Mouse (Mus musculus): Measurements from ENCODE around the gene Abcb6.
A peak's percentile ranks its signal among the peaks of the same experiment; 100 is the strongest.

Gene Abcb6

DNA sequence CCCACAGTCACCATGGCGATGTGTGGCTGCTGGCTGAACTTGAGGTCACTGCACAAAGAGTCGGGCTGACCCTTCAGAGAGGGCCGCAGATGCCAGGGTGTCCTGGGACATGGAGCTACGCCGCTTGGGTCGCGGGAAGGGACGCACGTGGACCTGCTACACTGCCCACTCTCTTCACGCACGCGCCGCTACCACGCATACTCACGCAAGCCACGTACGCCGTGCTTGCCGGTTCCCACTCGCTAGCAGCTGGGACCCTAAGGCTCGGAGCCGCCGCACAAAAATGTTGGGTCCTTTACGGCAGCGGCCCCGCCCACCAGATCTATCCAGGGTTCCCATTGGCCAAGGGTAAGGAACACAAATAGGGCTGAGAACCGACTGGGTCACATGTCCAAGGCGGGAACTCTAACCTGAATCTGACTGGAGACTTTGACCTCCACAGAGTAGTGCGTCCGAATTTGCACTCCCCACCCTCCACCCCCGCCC lies at the start of gene Abcb6:
TSS of gene Abcb6 (minus strand) at position 288 of the 486 bp plus-strand sequence.
- peak; percentile 95 for DNase-seq

GRCm38 (mm10) chr1:75229158-75229557 lies 49.0 kb upstream of the Abcb6 start:
- no peak for DNase-seq

DNA sequence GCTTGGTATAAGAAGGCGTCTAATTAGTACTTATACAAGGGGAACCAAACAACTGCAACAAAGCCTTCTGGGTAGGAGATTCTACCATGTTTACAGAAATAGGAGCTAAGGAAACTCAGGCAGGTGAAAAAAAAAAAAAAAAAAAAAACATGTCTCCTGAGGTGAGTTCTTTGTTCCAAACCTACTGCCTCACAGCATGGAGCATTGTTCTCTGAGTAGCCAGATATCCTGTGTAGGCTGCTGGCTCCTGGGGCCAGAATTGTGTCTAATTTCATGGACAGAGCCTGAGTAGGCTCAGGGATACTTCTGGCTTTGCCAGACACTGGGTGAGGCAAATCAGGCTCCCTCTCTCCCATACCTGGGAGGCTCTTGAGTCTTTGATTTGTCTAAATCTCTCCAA lies 47.5 kb upstream of the Abcb6 start:
- no peak for DNase-seq

- DNase-seq, result no peak
Observed at GRCm38 (mm10) chr1:75226138-75226537, 45.9 kb upstream of the Abcb6 start.

- no peak for DNase-seq
Observed at GRCm38 (mm10) chr1:75225473-75225872, 45.3 kb upstream of the Abcb6 start.

DNA sequence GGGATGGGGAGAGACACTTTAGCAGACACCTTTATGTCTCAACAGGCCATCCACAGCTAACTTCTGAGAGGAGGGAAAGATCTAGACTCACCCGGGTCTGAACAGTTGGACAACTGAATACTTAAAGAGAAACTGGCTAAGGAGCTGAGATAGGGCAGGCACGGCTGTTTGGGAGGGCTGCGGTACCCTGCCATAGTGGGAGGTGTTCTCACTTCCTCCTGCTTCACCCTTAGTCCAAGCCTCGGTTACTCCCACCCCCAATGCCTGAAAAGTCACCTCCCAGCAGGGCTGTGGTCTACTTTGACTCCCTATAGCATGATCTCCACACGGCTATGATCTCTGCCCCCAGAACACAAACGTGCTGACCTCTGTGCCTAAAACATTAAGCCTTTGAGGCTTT lies 43.3 kb upstream of the Abcb6 start:
- DNase-seq, result no peak

DNA sequence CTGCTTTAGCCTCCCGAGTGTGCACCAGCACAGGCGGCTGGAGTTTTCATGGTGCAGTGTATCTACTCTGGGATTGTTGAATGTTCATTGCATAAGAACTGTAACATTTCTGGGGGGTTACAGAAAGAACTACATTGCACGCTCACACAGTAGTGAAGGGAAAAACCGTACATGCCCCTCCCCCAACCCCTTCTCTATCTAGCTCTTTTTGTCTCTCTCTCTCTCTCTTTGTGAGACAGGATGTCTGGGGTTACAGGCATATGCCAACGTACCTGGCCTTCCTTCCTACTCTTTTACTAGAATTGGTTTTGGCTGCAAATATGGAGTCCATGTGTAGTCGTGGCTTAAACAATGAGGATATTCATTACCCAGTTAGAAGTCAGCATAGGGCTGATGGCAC lies 42.7 kb upstream of the Abcb6 start:
- DNase-seq, result no peak

- no peak for DNase-seq
Observed at GRCm38 (mm10) chr1:75221538-75221937, 41.3 kb upstream of the Abcb6 start.

- DNase-seq, result no peak
Observed at GRCm38 (mm10) chr1:75219531-75219930, 39.3 kb upstream of the Abcb6 start, which contains the start of gene Tuba4a. Gene Tuba4a (minus strand): TSS chr1:75219865.

GRCm38 (mm10) chr1:75219078-75219477 lies 38.9 kb upstream of the Abcb6 start:
- DNase-seq, result peak; percentile 94

DNA sequence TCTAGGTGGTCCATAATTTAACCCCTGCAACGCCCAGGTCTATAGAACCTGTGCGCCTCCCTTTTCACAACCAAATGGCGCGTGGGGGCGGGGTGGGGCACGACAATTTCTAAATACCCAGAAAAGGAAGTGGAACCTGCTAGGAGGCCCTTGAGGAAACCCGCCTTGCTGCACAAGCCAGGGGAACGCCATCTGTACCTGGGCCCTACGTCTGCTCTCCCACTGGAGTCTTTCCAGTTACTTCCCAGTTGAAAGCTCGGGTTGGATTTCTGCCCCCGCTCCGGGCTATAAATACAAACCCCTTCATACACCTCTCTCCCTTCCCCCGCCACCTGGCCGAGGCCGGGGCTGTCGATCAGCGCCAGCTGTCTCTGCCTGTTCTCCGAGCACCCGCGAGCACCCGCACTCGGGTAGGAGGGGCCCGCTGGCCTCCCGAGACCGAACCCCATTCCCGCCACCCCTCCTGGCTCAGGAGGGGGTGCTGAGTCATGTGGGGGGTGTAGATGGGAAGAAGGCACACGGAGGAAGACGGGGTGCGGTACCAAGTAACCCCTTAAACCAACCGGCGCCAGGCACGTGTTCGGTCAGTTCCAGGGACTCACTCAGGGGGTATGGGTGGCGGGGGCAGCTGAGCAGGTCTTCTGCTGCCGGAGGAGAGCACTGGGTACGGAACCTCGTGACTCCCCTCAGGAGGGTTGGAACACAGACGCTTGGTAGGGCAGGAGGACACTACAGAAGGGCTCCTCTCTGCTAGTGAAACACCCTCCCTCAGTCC lies 38.2 kb upstream of the Abcb6 start:
- peak; percentile 82 for DNase-seq

- DNase-seq, result peak; percentile 54
Observed at GRCm38 (mm10) chr1:75217893-75218226, 37.7 kb upstream of the Abcb6 start.

DNA sequence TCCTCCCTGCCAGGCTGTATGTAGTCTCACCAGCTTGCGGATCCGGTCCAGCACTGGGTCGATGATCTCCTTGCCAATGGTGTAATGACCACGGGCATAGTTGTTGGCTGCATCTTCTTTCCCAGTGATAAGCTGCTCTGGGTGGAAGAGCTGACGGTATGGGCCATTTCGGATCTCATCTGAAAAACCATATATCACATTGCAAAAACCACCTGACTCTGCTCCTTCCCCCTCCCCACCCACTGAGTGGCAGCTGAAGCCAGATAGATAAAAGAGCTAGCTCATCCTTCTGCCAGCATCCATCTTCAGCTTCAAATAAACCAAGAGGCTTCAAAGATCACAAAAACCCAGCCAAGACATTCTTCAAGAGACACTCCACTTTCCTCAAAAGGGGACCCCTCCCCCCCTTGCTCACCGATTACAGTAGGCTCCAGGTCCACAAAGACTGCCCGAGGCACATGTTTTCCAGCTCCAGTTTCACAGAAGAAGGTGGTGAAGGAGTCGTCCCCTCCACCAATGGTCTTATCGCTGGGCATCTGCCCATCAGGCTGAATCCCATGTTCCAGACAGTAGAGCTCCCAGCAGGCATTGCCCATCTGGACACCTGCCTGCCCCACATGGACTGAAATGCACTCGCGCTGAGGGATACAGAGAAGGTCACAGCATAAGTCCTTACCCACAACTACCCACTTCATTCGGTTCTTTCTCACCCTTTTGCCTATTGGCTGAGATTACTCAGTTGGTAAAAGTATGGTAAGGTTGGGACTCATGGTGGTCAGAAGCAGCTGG lies 36.8 kb upstream of the Abcb6 start:
- DNase-seq, result no peak

DNA sequence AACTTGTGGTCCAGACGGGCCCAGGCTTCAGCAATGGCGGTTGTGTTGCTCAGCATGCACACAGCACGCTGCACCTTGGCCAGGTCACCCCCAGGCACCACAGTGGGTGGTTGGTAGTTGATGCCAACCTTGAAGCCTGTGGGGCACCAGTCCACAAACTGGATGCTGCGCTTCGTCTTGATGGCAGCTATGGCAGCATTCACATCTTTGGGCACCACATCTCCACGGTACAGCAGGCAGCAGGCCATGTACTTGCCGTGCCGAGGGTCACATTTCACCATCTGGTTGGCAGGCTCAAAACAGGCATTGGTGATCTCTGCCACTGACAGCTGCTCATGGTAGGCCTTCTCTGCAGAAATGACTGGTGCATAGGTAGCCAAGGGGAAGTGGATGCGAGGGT lies 35.6 kb upstream of the Abcb6 start:
- DNase-seq, result no peak

GRCm38 (mm10) chr1:75214886-75215285 lies 34.7 kb upstream of the Abcb6 start:
- DNase-seq, result peak; percentile 59

DNA sequence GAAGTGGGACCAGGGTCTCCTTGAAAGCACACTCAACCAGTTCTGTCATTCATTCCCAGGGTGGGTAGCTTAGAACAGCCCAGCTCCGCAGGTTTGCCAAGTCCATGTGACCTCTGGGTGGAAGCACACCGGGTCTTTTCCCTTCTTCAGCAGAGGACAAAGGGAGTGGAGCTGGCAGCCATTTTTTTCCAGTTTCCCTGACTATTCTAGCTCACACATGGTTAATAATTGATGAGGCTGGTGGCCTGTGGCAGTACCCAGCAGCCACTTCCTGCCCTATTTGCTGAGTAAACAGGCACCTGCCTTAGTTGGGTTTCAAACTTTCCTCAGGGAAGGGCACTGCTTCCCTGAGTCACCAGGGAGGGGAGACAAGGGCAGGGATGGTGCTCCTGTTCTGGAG lies 34.2 kb upstream of the Abcb6 start:
- no peak for DNase-seq

- DNase-seq, result no peak
Observed at GRCm38 (mm10) chr1:75213096-75213495, 32.9 kb upstream of the Abcb6 start.

DNA sequence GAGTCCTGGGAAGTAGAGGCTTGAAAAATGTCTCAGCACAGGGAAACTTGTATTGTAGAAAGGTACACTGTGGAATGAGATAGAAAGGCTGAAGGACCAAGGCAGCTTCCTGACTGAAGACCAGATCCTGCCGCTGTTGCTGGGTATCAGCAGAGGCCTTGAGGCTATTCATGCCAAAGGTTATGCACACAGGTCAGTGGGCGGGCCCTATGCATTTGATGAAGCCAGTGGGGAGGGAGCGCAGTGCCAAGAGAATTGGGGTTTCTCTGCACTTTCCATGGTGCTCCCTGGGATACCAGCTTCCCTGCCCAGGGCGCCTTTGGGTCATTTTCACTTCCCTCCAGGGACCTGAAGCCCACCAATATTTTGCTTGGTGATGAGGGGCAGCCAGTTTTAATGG lies 32.4 kb upstream of the Abcb6 start:
- DNase-seq, result no peak

DNA sequence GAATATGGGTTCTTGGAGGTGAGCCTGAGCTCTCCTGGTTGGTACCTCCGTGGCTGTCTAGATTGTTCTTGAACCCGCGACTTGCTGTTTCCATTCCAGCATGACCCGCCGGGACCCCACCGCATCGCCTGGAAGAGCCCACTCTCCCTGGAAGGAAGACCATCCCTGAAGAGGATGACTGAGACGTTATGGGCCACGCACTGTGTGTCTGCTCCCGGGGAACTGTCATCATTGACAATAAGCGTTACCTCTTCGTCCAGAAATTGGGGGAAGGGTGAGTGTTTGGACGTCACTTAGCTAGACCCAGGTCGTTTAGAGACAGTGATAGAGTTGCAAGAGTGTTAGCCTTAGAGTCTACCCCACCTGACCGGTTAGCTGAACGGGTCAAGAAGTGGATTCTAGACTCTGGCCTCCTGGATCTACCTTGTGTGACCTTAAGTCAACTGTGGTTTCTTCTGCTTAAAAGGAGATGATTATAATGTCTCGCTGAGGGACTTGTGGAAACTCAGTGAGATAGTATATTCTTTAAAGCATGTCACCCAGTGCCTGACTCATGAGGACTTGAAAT lies 31.0 kb upstream of the Abcb6 start:
- no peak for DNase-seq

GRCm38 (mm10) chr1:75210136-75211087 lies 30.2 kb upstream of the Abcb6 start, which contains the start of the genes Glb1l and Stk16:
Gene Glb1l (minus strand): TSS chr1:75210813.
Gene Stk16 (plus strand): TSS chr1:75210838.
- peak; percentile 97 for DNase-seq

- DNase-seq, result no peak
Observed at GRCm38 (mm10) chr1:75208967-75209678, 28.9 kb upstream of the Abcb6 start.

GRCm38 (mm10) chr1:75201236-75201635 lies 21.0 kb upstream of the Abcb6 start:
- no peak for DNase-seq

Data from right cerebral cortex, adult 18-20 months (tissue).